Mouse (Mus musculus): ENCODE measurements around the gene Mrpl3.
A peak's percentile ranks its signal among the peaks of the same experiment; 100 is the strongest.
"Not testable (repeated sequence)": the region's sequence is repeated elsewhere in the genome, so short reads cannot be mapped to it uniquely, and the experiment has no call there.

Gene Mrpl3

DNA sequence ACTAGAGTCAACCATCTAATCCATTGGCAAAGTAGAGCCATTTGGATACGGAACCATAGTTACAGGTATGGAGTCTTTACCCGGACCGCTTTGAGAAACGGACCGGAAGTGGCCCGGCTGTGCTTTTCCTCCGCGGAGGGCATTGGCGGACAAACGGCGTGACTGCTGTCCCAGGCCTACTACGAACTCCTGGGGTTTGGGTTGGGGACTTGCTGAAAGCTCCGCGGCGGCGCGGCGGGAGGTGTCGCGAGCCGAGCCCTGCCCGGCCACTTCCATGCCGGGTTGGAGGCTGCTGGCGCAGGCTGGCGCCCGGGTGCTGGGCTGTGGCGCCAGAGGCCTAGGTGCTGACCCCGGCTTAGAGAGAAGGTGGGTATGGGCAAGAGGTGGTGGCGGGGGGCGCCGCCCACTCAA, at the start of gene Mrpl3:
Gene Mrpl3 (plus strand): TSS at position 93 of the 411 bp plus-strand sequence.
- DNase-seq (ENCODE audit: extremely low read depth, insufficient read length, low spot score): peak; percentile 77

DNA sequence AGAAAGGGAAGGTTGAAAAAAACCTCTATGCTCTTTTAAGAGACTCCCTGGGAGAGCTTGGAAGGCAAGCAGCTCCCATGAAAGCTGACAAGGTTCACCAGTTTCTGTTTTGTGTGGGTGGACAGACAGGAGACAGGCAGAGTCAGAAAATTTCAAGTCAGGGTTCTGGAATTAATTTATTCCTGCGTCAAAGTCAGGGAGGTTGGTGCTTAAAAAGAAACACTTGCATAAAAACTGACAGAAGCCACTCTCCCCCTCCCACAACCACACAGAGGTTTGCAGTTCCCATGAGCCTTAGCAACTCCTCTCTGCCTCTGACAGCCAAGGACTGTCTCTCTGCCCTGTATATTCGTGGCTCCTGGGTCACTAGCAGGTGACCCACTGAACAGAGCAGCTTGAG, 42.3 kb upstream of the Mrpl3 start:
- DNase-seq (ENCODE audit: extremely low read depth, insufficient read length, low spot score): no peak

DNA sequence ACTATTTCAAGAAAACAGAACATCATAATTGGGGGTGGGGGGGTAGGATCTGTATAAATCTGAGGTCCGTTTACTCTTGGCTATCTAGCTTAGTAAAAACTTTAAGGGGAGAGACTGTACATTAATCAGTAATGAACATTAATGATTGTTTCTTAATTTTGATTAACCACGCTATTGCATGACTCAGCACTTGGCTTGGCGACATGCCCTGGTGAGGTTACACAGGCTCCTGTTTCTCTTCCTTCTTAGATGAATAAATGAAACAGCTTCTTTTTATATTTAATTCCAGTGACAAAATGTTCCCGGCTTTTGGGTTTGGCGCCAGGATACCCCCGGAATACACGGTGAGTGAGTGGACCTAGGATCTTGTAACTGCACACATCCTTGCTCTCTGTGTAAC, 34.9 kb upstream of the Mrpl3 start:
- DNase-seq (ENCODE audit: extremely low read depth, insufficient read length, low spot score): no peak

DNA sequence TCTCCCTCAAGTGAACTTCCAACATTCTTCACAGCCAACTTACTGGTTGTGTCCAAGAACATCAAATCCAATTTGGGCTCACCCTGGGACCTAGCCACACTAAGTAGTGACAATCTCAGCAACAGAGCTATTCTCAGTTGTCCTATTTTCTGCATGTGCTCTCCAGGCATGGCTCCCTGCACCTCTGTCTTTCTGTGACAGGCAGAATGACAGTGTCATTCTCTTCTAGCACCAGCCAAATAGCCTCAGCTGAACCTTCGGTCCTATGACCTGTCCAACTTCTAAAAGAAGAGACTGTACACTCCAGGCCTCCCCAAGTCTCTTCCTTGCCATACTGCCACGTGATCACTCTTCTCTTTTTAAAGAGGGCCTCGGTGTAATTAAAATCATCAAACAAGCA, 24.7 kb upstream of the Mrpl3 start:
- DNase-seq (ENCODE audit: extremely low read depth, insufficient read length, low spot score): no peak

DNA sequence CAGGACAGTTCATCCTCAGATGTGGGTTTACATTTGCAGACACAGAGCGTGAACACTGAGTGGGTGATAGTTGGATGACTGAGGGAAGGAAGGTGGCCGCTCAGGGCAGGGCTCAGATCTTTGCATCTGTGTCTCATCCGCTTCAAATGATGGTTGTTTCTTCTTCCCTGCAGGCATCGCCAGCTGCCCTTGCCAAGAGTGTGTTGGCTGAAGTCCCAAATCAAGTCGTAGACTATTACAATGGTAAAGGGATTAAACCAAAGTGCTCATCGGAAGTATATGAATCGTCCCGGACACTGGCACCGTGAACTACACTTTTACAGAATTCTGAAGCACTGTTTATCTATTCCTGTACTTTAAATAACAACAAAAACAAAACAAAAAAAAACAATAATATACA, 20.5 kb upstream of the Mrpl3 start:
- no peak for DNase-seq (ENCODE audit: extremely low read depth, insufficient read length, low spot score)

DNA sequence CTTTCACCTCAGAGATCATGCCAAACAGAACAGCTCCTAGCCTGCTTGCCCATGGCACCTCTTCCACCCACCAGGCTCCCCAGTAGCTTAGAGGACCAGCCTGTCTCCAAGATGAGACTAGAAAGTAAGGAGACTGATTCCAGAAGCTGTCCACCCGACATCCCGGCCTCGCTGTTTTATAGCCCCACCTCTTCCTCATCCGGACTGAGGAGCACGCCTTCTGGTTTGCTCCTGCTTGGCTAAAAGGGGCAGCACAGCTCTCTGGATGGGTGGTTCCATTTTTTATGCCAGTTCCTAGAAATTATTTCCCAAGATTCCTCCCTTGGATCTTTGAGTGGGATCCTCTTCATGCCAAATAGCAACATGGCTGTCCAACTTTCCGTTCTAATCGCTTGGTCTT, 19.4 kb upstream of the Mrpl3 start:
- no peak for DNase-seq (ENCODE audit: extremely low read depth, insufficient read length, low spot score)

DNA sequence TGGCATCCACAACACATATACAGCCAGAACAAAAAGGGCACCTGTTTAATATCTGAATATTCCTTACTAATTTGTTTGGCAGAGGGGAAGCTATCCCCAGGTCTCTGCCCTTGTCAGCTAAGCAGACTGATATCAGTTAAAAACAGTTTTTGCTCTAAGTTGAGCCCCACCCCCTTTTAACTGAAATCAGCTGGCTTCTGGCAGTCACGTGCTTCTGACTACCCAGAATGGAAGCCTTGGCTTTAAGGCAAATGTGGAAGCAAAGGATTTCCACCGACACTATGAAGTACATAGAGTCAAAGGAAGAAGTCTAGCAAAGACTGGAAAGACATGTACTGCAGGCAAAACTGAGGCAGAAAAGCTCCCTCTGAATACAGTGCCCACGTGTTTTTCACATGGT, 15.2 kb upstream of the Mrpl3 start:
- no peak for DNase-seq (ENCODE audit: extremely low read depth, insufficient read length, low spot score)

DNA sequence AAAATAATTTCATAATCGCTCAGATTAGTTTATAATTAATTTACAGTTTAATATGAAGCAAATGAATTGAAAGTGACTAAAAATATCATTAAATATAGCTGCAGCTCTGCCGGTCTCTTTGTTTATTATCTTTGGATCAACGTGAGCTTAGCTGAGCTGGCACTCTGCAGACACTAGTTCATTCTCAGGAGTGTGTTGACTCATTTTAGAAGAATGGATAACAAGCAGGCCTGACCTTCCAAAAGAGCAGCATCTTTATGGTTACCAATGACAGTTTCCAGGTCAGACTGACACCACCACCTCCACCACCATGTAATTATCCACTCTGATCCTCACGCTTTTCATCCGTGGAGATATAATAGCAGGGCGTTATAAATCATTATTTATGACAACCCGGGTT, 7.0 kb upstream of the Mrpl3 start:
- no peak for DNase-seq (ENCODE audit: extremely low read depth, insufficient read length, low spot score)

DNA sequence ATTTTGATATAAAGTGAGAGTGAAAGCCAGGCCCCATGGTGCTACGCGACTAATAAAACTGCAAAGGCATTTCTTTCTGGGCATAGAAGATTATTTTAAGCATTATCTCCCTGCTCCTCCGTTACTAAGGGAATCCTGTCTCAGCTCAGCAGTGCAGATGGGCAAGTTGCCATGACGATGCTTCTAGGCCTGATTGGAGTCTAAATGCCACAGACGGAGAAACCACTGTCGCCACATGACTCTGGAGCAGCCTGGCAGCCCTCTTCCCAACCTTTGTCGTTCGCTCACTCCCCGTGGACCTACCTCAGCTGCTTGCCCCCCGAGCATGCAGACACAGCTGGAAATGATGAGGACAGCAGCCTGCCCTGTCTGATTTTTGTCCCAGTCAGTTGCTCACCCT, 4.7 kb upstream of the Mrpl3 start:
- peak; percentile 6 for DNase-seq (ENCODE audit: extremely low read depth, insufficient read length, low spot score)

DNA sequence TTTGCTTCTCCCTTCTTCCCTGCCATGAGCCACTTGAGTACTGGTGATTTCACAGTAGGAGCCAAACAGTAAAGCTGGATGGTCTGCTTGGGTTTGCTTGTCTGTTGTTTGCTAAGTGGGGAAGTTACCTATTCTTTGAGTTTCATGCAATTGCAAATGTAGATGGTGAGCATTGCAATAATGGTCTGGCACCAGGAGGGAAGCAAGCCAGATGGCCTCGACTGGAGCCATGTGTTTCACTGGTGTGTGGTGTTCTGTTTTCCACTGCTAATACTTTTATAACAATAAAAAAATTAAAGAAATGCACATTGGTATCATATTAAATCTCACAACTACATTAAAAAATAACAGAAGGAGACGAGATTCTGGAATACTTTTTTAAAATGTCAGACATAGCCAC, 3.4 kb upstream of the Mrpl3 start:
- no peak for DNase-seq (ENCODE audit: extremely low read depth, insufficient read length, low spot score)

DNA sequence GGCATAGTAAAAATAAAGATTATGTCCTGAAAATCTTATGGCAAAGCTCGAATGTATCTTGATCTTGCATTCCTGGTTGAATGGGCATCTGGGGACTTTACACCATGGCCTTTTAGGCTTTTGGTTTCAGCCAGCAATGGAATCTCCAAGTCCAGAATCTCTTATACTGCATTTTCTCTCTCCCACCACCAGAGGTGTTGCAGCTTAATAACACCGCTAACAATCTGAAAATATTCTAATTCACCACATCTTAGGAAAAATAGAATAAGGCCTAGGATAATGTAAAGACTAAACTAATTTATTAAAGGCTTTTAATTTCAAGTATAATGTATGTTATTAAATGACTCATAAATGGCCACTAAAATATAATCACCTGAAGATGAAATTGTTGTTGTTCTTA, 2.8 kb upstream of the Mrpl3 start:
- DNase-seq (ENCODE audit: extremely low read depth, insufficient read length, low spot score): no peak

DNA sequence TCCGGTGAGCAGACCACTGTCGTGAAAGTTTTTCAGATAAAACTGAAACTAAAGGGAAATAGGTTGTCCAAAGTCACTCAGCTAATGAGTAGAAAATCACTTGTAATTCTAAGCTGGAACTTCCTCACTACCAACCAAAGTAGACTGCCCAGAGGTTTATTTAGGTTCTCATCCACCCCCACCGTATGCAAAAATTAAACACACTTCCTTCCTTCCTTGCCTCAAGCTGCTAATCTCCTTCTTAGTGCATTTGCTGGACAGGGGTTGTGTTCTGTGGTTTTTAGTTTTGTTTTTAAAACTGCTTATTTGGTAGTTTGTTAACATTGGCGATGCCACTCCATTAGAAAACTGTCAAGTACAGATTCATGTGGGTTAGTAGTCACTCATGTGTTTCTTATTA, 773 bp downstream of the Mrpl3 start:
- no peak for DNase-seq (ENCODE audit: extremely low read depth, insufficient read length, low spot score)

DNA sequence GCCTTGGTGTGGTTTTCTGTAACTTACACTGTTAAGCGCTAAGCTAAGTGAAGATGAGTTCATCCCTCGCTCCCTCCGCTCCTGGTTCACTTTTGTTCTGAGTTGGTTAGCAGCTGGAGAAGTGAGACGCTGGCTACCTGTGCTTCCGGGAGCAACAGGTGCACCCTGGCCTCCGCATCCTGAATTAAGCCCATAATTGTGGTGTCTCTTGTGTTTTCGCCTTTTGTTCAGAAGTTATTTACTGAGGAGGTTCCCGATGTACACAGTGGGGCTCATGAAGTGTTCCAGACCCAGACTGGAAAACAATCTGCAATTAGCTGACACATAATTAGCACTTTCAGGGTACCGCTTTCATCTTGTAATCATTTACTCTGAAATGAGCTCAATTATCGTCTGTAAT, 16.1 kb downstream of the Mrpl3 start:
- DNase-seq (ENCODE audit: extremely low read depth, insufficient read length, low spot score): no peak

DNA sequence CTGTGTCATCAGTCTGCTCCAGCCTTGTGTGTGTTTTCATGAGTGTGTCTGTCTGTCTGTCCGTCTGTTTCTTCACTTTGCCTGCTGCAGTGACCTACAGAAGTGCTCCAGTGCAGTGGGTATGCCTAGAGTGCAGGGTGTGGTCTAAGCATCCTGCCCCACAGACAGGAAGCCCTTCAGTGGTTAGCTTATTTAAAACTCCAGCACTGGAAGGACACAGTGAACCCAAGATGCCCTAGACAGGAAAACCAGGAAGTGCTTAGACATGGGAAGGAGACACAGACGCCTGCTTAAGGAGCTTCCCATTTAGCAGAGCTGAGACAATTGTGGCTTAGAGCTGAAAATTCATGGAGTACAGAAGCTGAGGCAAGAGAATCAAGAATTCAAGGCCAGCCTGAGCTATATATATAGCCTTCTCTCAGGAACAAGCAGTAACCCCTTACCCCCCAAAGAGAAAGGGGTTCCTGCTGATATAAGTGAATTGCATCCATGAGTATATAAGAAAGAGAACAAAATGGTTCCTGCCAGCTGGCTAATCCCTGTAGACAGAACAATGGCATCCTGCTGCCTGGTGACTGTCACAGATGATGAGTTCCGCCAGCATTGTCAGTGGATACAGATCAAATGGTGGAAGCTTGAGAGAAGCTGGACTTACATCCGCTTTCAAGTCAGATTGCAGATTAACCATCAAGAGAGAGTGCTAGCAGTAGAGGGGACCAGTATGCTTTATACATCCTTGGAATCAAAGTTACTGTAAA, 20.1 kb downstream of the Mrpl3 start:
- DNase-seq (ENCODE audit: extremely low read depth, insufficient read length, low spot score): no peak

DNA sequence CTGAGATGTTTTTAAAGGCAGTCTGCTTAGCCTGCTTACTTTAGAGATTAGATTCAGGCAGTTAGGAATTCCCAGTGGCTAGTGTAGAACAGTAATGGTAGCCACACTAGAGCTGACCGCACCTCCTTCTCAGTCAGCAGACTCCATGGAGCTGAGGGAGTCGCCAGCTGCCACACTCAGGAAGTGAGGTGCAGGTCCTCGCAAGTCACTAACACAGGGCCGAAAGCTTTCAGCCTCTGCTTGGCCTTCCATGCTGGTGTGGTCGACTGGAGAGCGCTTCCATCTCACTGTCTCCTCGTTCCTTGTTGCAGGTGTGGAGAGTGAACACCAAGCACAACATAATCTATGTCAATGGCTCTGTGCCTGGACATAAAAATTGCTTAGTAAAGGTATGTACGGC, 21.8 kb downstream of the Mrpl3 start:
- no peak for DNase-seq (ENCODE audit: extremely low read depth, insufficient read length, low spot score)

DNA sequence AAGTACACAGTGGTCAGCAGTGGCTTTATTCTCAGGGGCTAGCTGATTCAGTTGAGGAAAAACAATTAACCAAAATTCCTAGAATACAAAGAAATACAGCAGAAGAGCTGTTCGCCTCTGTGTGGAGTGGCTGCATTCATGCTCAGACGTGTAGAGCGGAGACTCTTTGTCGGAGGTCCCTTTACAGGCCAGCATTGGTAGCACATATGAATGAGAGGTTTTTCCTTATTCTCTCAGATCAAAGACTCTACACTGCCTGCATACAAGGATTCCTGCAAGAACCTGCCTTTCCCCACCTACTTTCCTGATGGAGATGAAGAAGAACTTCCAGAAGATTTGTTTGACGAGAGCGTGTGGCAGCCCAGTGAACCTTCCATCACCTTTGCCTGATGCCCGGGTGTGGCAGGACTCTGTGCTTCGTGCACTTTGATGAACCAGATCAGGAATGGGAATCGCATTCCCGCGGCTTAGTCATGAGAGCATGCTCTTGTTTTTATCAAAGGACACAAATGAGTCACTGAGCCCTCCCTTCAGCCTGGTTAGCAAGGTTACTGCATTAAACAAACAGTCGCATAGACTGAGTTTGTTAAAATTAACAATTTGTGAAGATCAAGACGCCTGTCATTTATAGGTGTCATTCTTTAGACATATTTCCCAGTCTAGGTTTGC, 23.9 kb downstream of the Mrpl3 start:
- DNase-seq (ENCODE audit: extremely low read depth, insufficient read length, low spot score): no peak

DNA sequence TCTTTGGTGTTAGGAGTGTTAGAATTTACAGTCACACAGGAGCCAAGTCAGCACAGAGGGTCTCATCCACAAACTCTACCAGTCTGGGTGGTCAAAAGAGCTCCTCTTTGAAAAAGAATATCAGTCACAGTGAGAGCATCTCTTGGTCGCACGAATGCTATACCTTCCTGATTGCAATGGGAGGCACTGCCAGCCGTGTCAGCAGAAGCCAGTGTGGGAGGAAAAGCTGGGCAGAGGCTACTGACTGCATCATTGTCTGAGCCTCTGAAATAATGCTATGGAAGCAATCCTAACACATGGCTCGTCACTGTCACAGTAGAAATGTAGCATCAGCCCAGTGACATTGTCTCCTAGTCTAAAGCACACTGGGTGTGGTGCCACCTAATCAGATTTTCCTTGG, 25.4 kb downstream of the Mrpl3 start:
- no peak for DNase-seq (ENCODE audit: extremely low read depth, insufficient read length, low spot score)

DNA sequence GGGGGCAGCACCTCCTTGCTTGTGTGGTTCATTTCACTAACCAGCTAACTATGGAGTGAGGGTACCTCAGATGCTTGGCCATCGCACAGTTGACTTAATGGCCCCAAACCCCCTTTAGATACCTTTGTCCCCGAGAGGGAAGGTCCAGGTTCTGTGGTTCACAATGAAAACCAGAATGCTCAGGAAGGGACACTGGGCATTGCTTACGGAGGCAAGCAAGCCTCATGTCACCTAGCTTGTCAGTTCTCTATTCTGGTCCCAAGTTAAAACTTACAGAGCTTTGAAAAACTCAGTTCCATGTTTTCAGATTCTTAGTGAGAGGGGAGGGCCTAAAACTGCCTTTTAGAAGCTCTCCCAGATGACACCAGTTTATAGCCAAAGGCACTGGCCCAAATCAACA, 27.2 kb downstream of the Mrpl3 start:
- DNase-seq (ENCODE audit: extremely low read depth, insufficient read length, low spot score): no peak

DNA sequence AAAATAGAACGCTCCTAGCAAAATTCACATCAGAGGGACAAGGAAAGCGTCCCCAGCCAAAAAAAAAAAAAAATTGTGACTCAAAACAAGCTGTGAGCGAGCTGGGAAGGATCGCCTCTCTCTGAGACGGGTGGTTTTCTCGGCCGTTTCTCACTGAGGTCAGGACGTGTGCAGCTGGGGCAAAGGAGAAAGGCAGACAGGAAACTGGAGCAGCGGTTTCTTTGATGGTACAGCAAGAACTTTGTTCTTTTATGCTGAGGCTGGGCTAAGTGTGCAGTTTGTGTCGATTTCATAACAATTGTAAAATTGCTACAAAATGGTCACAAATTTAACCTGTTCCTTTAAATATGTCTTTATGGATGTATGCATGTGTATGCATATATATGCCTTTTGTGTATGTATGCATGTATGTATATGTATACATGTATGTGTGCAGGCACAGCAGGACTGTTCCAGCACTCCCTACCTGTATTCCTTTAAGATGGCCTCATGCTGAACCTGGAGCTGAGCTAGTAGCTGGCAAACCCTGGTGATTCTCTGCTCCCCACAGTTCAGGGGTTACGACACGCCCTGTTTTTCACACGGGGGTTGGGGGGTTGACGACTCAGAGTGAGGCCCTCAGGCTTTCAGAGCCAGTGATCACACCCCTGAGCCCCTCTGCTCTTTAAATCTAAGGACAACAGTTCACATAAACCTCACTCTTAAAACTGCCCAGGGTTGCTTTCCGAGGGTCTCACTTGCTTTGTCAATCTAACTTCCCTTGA, 48.0 kb downstream of the Mrpl3 start:
- no peak for DNase-seq (ENCODE audit: extremely low read depth, insufficient read length, low spot score)

DNA sequence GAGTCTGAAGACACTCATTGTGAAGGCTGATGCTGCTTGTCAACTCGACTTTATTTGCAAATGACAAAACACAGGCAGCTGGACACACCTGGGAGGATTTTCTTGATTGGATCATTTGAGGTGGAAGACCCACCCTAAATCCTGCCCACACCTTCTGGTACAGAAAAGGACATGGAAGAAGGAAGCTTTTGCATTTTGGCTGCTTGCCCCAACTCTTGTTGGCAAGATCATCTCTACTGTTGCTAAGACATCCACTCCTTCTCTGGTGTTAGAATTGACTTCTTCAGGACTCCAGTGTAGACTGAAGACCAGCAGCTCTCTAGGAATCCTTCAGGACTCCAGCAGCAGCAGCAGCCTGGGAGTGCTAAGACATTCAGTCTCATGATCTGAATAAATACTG, 48.9 kb downstream of the Mrpl3 start:
- no peak for DNase-seq (ENCODE audit: extremely low read depth, insufficient read length, low spot score)

DNA sequence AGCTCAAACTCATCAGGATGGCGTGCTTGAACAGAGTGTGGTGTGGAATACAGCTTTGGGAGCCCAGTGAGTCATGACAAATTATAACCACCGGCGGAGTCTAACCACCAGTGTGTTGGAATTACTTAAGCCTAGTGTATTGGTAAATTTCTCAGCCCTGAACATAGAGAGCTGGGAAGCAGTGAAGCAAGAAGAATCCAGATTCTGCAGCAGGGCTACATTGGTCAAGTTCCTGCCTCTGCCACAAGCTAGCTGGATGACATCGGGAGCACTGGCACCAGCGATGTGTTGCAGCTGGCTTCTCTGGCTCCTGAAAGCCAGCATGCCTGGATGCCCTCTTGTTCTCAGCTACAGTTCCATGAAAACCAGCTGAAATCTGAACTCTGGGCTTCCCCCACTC, 50.9 kb downstream of the Mrpl3 start:
- no peak for DNase-seq (ENCODE audit: extremely low read depth, insufficient read length, low spot score)

DNA sequence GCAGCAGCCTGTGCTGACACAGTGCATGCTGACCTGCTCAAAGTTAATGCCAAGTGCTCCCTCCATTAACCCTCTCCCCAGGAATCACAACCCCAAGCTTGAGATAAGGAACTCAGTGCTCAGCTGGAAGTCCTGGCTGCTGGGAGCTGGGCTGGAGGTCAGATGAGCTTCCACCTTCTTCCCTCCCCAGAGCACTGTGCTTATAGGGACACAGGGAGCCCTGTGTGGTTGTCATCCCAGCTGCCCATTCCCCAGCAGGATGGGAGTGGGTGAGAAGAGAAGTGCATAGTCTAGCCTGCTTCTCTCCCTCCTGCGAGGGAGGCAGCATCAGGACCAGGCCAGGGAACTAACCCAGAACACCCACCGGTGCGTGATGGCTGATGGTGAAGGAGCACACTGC, 72.2 kb downstream of the Mrpl3 start:
- not testable (repeated sequence) for DNase-seq (ENCODE audit: extremely low read depth, insufficient read length, low spot score)

Measured in 3134 (cell line).